Mouse (Mus musculus) lung, postnatal 4 days (tissue): ENCODE measurements at regions not wholly inside any gene's neighbourhood (a gene's known extent, or its start where the extent isn't known, plus 50 kb on each side); places are given as distances from the start of the nearest gene placed in this dataset.

Experiments
- DNase-seq, 2 experiments: peaks; one replicate each; pipeline ENCODE4 v3.0.0; 2021

GRCm38 (mm10) chr2:170257671-170258235 is 109.8 kb upstream of the Zfp217 start:
- DNase-seq, result no peak

GRCm38 (mm10) chr2:170255997-170256396 is 108.1 kb upstream of the Zfp217 start:
- DNase-seq, result no peak

GRCm38 (mm10) chr2:170255533-170255932 is 107.6 kb upstream of the Zfp217 start:
- no peak for DNase-seq

GRCm38 (mm10) chr2:170253681-170254440 is 106.0 kb upstream of the Zfp217 start:
- no peak for DNase-seq

GRCm38 (mm10) chr2:170252255-170253034 is 104.5 kb upstream of the Zfp217 start:
- DNase-seq, result peak; percentile 64 to 68

GRCm38 (mm10) chr2:170250680-170251079 is 102.8 kb upstream of the Zfp217 start:
- DNase-seq, result no peak

- DNase-seq, result no peak
Observed at GRCm38 (mm10) chr2:170247702-170248445, 100.0 kb upstream of the Zfp217 start.

- no peak for DNase-seq
Observed at GRCm38 (mm10) chr2:170245637-170246341, 97.9 kb upstream of the Zfp217 start.

- no peak for DNase-seq
Observed at GRCm38 (mm10) chr2:170244108-170244507, 96.2 kb upstream of the Zfp217 start.

GRCm38 (mm10) chr2:170237959-170238358 is 90.1 kb upstream of the Zfp217 start:
- no peak for DNase-seq

GRCm38 (mm10) chr2:170233426-170233825 is 85.5 kb upstream of the Zfp217 start:
- DNase-seq, result no peak

- no peak for DNase-seq
Observed at GRCm38 (mm10) chr2:170229461-170230080, 81.7 kb upstream of the Zfp217 start.

- DNase-seq, result no peak
Observed at GRCm38 (mm10) chr2:170228318-170228994, 80.6 kb upstream of the Zfp217 start.

- DNase-seq, result no peak
Observed at GRCm38 (mm10) chr2:170223872-170224271, 76.0 kb upstream of the Zfp217 start.

- DNase-seq, result peak; percentile 26 to 59
Observed at GRCm38 (mm10) chr2:170222819-170223218, 74.9 kb upstream of the Zfp217 start.

- no peak for DNase-seq
Observed at GRCm38 (mm10) chr2:170221994-170222535, 74.2 kb upstream of the Zfp217 start.

- DNase-seq, result peak; percentile 72 to 73
Observed at GRCm38 (mm10) chr2:170220871-170221369, 73.0 kb upstream of the Zfp217 start.

- DNase-seq, result no peak
Observed at GRCm38 (mm10) chr2:170220443-170220842, 72.5 kb upstream of the Zfp217 start.

- peak in 1 of 2 experiments; percentile 32 for DNase-seq
Observed at GRCm38 (mm10) chr2:170219611-170220401, 71.9 kb upstream of the Zfp217 start.

- DNase-seq, result peak in 1 of 2 experiments; percentile 25
Observed at GRCm38 (mm10) chr2:170219161-170219581, 71.3 kb upstream of the Zfp217 start.
